8 mouse cellular contexts compared by ENCODE assay signal in genomic region chr9:20975431-20976215, GRCm38 (mm10). TPM values are rescaled to one million over a fixed set of nuclear protein-coding genes. Genes with fewer than 3 reads are reported as not detected.
DNase-seq lines count a peak whose midpoint lies in the region; ATAC-seq and TF ChIP-seq lines count a peak whose summit lies in the region.

No protein-coding gene starts in this region.

- no peaks in the 10 kb centered on the region for H3K9me3 ChIP-seq in heart, embryonic 10.5 days
- H3K9me3 ChIP-seq in stomach, embryonic 14.5 days (ENCODE audit: control insufficient read depth, low read depth, low read length): no peaks in the 10 kb centered on the region

- peak; percentile 74 for DNase-seq in 3134 (ENCODE audit: extremely low read depth, insufficient read length, low spot score)
- DNase-seq in heart, embryonic 10.5 days (ENCODE audit: low spot score): peak; percentile 94
- DNase-seq in kidney, postnatal 10 days: peak; percentile 78

- peak overlapping the region; percentile 88 for H3ac ChIP-seq in C2C12 (ENCODE audit: control insufficient read depth, insufficient read length, low read depth)

- peak overlapping the region; percentile 77 for H3K9ac ChIP-seq in stomach, embryonic 14.5 days (replicated peaks; ENCODE audit: low read depth, low read length)

- peaks cover 36% of the 10 kb centered on the region for H3K79me3 ChIP-seq in C2C12 (ENCODE audit: low read depth)

- H3K27me3 ChIP-seq in C2C12 (ENCODE audit: control insufficient read depth, insufficient read depth, insufficient read length): no peaks in the 10 kb centered on the region
- H3K27me3 ChIP-seq in heart, embryonic 10.5 days (ENCODE audit: insufficient read depth, poor library complexity, severe bottlenecking): no peaks in the 10 kb centered on the region
- no peaks in the 10 kb centered on the region for H3K27me3 ChIP-seq in stomach, embryonic 14.5 days (ENCODE audit: control insufficient read depth, insufficient read depth, low read length)

- peak overlapping the region; percentile 79 for H3K4me2 ChIP-seq in stomach, embryonic 14.5 days (replicated peaks; ENCODE audit: low read depth, low read length)

- H3K79me2 ChIP-seq in C2C12 (ENCODE audit: control insufficient read depth, insufficient read depth): peaks cover 53% of the 10 kb centered on the region
- H3K79me2 ChIP-seq in macrophage (ENCODE audit: inconsistent target): peaks cover 57% of the 10 kb centered on the region

- H3K27ac ChIP-seq in cortical plate, adult 2 months (ENCODE audit: insufficient read depth, low read length): no peak overlapping the region
- peak overlapping the region; percentile 96 for H3K27ac ChIP-seq in heart, embryonic 10.5 days
- peak overlapping the region; percentile 90 for H3K27ac ChIP-seq in macrophage
- peak overlapping the region; percentile 96 for H3K27ac ChIP-seq in stomach, embryonic 14.5 days (ENCODE audit: low read length)

- no peaks in the 10 kb centered on the region for H3K4me1 ChIP-seq in cortical plate, adult 2 months (ENCODE audit: control insufficient read depth, insufficient read depth, low read length)
- peaks cover 66% of the 10 kb centered on the region for H3K4me1 ChIP-seq in heart, embryonic 10.5 days
- peaks cover 41% of the 10 kb centered on the region for H3K4me1 ChIP-seq in stomach, embryonic 14.5 days (ENCODE audit: control insufficient read depth, insufficient read depth, low read length)

- H3K36me3 ChIP-seq in C2C12 (ENCODE audit: control insufficient read depth, insufficient read depth): no peaks in the 10 kb centered on the region
- H3K36me3 ChIP-seq in heart, embryonic 10.5 days: peaks cover 8% of the 10 kb centered on the region; the same call in 1 of the 2 replicates
- H3K36me3 ChIP-seq in macrophage (ENCODE audit: inconsistent target): peaks cover 19% of the 10 kb centered on the region
- H3K36me3 ChIP-seq in stomach, embryonic 14.5 days (ENCODE audit: control insufficient read depth, insufficient read depth, low read length): no peaks in the 10 kb centered on the region; the same call in 1 of the 2 replicates

- TF ChIP-seq CTCF in C2C12 (IDR thresholded peaks at IDR 0.05; ENCODE audit: control insufficient read depth, insufficient read depth, insufficient read length): no peak
- no peak for TF ChIP-seq CTCF in cortical plate, adult 2 months (IDR thresholded peaks at IDR 0.05; ENCODE audit: extremely low read depth, insufficient read depth, low read length)

- WGBS in heart, embryonic 10.5 days: under 1% methylated on average over 45 of the region's 45 CpGs
- 9% methylated on average over 44 of the region's 45 CpGs for WGBS in macrophage (ENCODE audit: missing documents)
- WGBS in stomach, embryonic 14.5 days: under 1% methylated on average over 45 of the region's 45 CpGs

- H3K4me3 ChIP-seq in C2C12 (ENCODE audit: insufficient read depth, poor library complexity, severe bottlenecking): peak overlapping the region; percentile 61
- H3K4me3 ChIP-seq in cortical plate, adult 2 months (ENCODE audit: insufficient read depth, low read length): peak overlapping the region; percentile 55
- H3K4me3 ChIP-seq in heart, embryonic 10.5 days: peak overlapping the region; percentile 93
- H3K4me3 ChIP-seq in macrophage (ENCODE audit: inconsistent target): peak overlapping the region; percentile 98
- peak overlapping the region; percentile 80 for H3K4me3 ChIP-seq in stomach, embryonic 14.5 days (ENCODE audit: low read depth, low read length)

- TF ChIP-seq POLR2A in cortical plate, adult 2 months (IDR thresholded peaks at IDR 0.05; ENCODE audit: extremely low read depth, insufficient read depth, low read length): no peak

- no peak; the same call in 1 of the 2 replicates for ATAC-seq in stomach, embryonic 14.5 days (ENCODE audit: insufficient number of reproducible peaks, insufficient read depth, low FRiP score, low read depth)
- ATAC-seq in monocyte, adult 5-6 weeks (replicated peaks; ENCODE audit: insufficient number of reproducible peaks, low FRiP score, low TSS enrichment, poor library complexity, severe bottlenecking): no peak

TF ChIP-seq in C2C12, 6 proteins besides CTCF, POLR2A, EP300 and RAD21:
- no peak for TF ChIP-seq MYOG (IDR thresholded peaks at IDR 0.05; ENCODE audit: control insufficient read depth, extremely low read depth, insufficient read length)
- no peak for TF ChIP-seq USF1 (IDR thresholded peaks at IDR 0.05; ENCODE audit: low read depth)
- no peak for TF ChIP-seq FOSL1 (IDR thresholded peaks at IDR 0.05; ENCODE audit: insufficient read depth, low read length, poor library complexity, severe bottlenecking)
- TF ChIP-seq MYOD1 (IDR thresholded peaks at IDR 0.05; ENCODE audit: control insufficient read depth, insufficient read length, low read depth): no peak
- TF ChIP-seq CEBPB (IDR thresholded peaks at IDR 0.05; ENCODE audit: low read depth): no peak
- no peak for TF ChIP-seq MAX (IDR thresholded peaks at IDR 0.05)

RNA-seq across cellular contexts. Expression of gene S1pr2, which starts 1.0 kb away (rescaled TPM):
- polyA plus RNA-seq in C2C12 (2012; fragmentation: generic; extraction: Trizol): 13.0 TPM
- polyA plus RNA-seq in cortical plate, adult 2 months (2012; rRNA removed): 1.4 and 1.5 TPM in 2 replicates
- 25.1 and 34.6 TPM in 2 replicates for polyA plus RNA-seq in heart, embryonic 10.5 days (2016; fragmentation: Nextera tagmentation; extraction: Ambion mirVana)
- total RNA-seq in macrophage (2018; cell fraction: chromatin; rRNA removed): 10 to 100 TPM in 19 of 26 experiments, 1 to 10 TPM in 7; 4.2 to 77.2 (median 16.0) TPM
- total RNA-seq in macrophage (2018; cell fraction: cytosol; rRNA removed): 10 to 100 TPM in 25 of 26 experiments, 1 to 10 TPM in 1; 9.4 to 57.2 (median 41.3) TPM
- 10 to 100 TPM; 12.2 to 88.6 (median 34.5) TPM for total RNA-seq in macrophage (2018; cell fraction: nucleus; rRNA removed)
- 16.4 to 43.0 TPM (median 32.4 TPM) in 3 replicates for polyA plus RNA-seq in macrophage (2018)
- polyA plus RNA-seq in stomach, embryonic 14.5 days (2014; fragmentation: Nextera tagmentation; extraction: Ambion mirVana): 48.6 and 52.3 TPM in 2 replicates
- 1.6 to 4.4 TPM (median 3.5 TPM) in 3 replicates for total RNA-seq in monocyte, adult 5-6 weeks (2017)

RNA-seq across cellular contexts. Expression of gene Dnmt1, which starts 15.9 kb away (rescaled TPM):
- polyA plus RNA-seq in C2C12 (2012; fragmentation: generic; extraction: Trizol) (69.7 TPM), macrophage (2018) (37.5 to 90.6 TPM (median 56.1 TPM) in 3 replicates)
- polyA plus RNA-seq in cortical plate, adult 2 months (2012; rRNA removed): 31.7 and 31.9 TPM in 2 replicates
- polyA plus RNA-seq in heart, embryonic 10.5 days (2016; fragmentation: Nextera tagmentation; extraction: Ambion mirVana): 105 and 110 TPM in 2 replicates
- total RNA-seq in macrophage (2018; cell fraction: chromatin; rRNA removed): 100 to 1,000 TPM in 10 of 26 experiments, 10 to 100 TPM in 16; 13.2 to 201 (median 81.1) TPM
- 10 to 100 TPM; 20.1 to 48.9 (median 40.0) TPM for total RNA-seq in macrophage (2018; cell fraction: cytosol; rRNA removed)
- total RNA-seq in macrophage (2018; cell fraction: nucleus; rRNA removed): 100 to 1,000 TPM in 1 of 26 experiments, 10 to 100 TPM in 25; 17.4 to 162 (median 47.9) TPM
- 64.7 and 69.6 TPM in 2 replicates for polyA plus RNA-seq in stomach, embryonic 14.5 days (2014; fragmentation: Nextera tagmentation; extraction: Ambion mirVana)
- total RNA-seq in monocyte, adult 5-6 weeks (2017): 44.6 to 108 TPM (median 56.9 TPM) in 3 replicates

RNA-seq across cellular contexts. Expression of gene Mrpl4, which starts 26.9 kb away (rescaled TPM):
- polyA plus RNA-seq in C2C12 (2012; fragmentation: generic; extraction: Trizol) (107 TPM), macrophage (2018) (27.9 to 56.9 TPM (median 50.5 TPM) in 3 replicates)
- 108 and 109 TPM in 2 replicates for polyA plus RNA-seq in cortical plate, adult 2 months (2012; rRNA removed)
- 157 and 162 TPM in 2 replicates for polyA plus RNA-seq in heart, embryonic 10.5 days (2016; fragmentation: Nextera tagmentation; extraction: Ambion mirVana)
- total RNA-seq in macrophage (2018; cell fraction: chromatin; rRNA removed): 10 to 100 TPM; 13.5 to 52.6 (median 33.4) TPM
- 10 to 100 TPM; 37.6 to 59.8 (median 51.4) TPM for total RNA-seq in macrophage (2018; cell fraction: cytosol; rRNA removed)
- 10 to 100 TPM; 10.2 to 51.7 (median 31.3) TPM for total RNA-seq in macrophage (2018; cell fraction: nucleus; rRNA removed)
- 136 and 150 TPM in 2 replicates for polyA plus RNA-seq in stomach, embryonic 14.5 days (2014; fragmentation: Nextera tagmentation; extraction: Ambion mirVana)
- total RNA-seq in monocyte, adult 5-6 weeks (2017): 21.9 to 41.1 TPM (median 25.6 TPM) in 3 replicates

RNA-seq across cellular contexts. Expression of gene Icam1, which starts 40.2 kb away (rescaled TPM):
- polyA plus RNA-seq in C2C12 (2012; fragmentation: generic; extraction: Trizol) (0.09 TPM), macrophage (2018) (35.3 to 116 TPM (median 39.2 TPM) in 3 replicates)
- polyA plus RNA-seq in cortical plate, adult 2 months (2012; rRNA removed): 2.8 and 3.6 TPM in 2 replicates
- polyA plus RNA-seq in heart, embryonic 10.5 days (2016; fragmentation: Nextera tagmentation; extraction: Ambion mirVana): 7.7 and 9.7 TPM in 2 replicates
- total RNA-seq in macrophage (2018; cell fraction: chromatin; rRNA removed): 1,000 to 10,000 TPM in 13 of 26 experiments, 100 to 1,000 TPM in 10, 10 to 100 TPM in 3; 57.0 to 3,038 (median 1,000) TPM
- 1,000 to 10,000 TPM in 2 of 26 experiments, 100 to 1,000 TPM in 18, 10 to 100 TPM in 6; 49.9 to 1,322 (median 265) TPM for total RNA-seq in macrophage (2018; cell fraction: cytosol; rRNA removed)
- total RNA-seq in macrophage (2018; cell fraction: nucleus; rRNA removed): 1,000 to 10,000 TPM in 17 of 26 experiments, 100 to 1,000 TPM in 8, 10 to 100 TPM in 1; 95.6 to 2,581 (median 1,271) TPM
- polyA plus RNA-seq in stomach, embryonic 14.5 days (2014; fragmentation: Nextera tagmentation; extraction: Ambion mirVana): 10.6 and 12.5 TPM in 2 replicates
- 55.1 to 94.2 TPM (median 67.6 TPM) in 3 replicates for total RNA-seq in monocyte, adult 5-6 weeks (2017)

RNA-seq across cellular contexts. Expression of gene Icam4, which starts 53.5 kb away (rescaled TPM):
- polyA plus RNA-seq in C2C12 (2012; fragmentation: generic; extraction: Trizol): 0.43 TPM
- 1.7 and 2.3 TPM in 2 replicates for polyA plus RNA-seq in cortical plate, adult 2 months (2012; rRNA removed)
- 15.2 and 19.9 TPM in 2 replicates for polyA plus RNA-seq in heart, embryonic 10.5 days (2016; fragmentation: Nextera tagmentation; extraction: Ambion mirVana)
- total RNA-seq in macrophage (2018; cell fraction: chromatin; rRNA removed): 10 to 100 TPM in 15 of 26 experiments, 1 to 10 TPM in 8, under 1 TPM in 2, not detected in 1; 0.90 to 99.5 (median 13.5) TPM
- 1 to 10 TPM in 5 of 26 experiments, under 1 TPM in 17, not detected in 4; 0.17 to 1.9 (median 0.36) TPM for total RNA-seq in macrophage (2018; cell fraction: cytosol; rRNA removed)
- total RNA-seq in macrophage (2018; cell fraction: nucleus; rRNA removed): 10 to 100 TPM in 8 of 26 experiments, 1 to 10 TPM in 14, under 1 TPM in 1, not detected in 3; 0.72 to 41.5 (median 6.8) TPM
- polyA plus RNA-seq in macrophage (2018): not detected in 3 replicates
- 0.84 and 1.0 TPM in 2 replicates for polyA plus RNA-seq in stomach, embryonic 14.5 days (2014; fragmentation: Nextera tagmentation; extraction: Ambion mirVana)
- 1.6 to 3.0 TPM in 2 of 3 replicates, not detected in the other for total RNA-seq in monocyte, adult 5-6 weeks (2017)
